Mouse (Mus musculus) lung, postnatal 0 days (tissue): ENCODE measurements at regions not wholly inside any gene's neighbourhood (a gene's known extent, or its start where the extent isn't known, plus 50 kb on each side); places are given as distances from the start of the nearest gene placed in this dataset.

Experiments used
- ATAC-seq: fragments of 200-750 bp; cut with Nextera tagmentation; 2 replicates; pipeline ENCODE4 v1.8.0; 2017; ENCODE audit warnings: moderate library complexity
- DNase-seq: peaks from one replicate; pipeline ENCODE4 v3.0.0-alpha.2; 2016; ENCODE audit warnings: low spot score
- H3K27ac ChIP-seq: fragments of 300-500 bp; sonication (generic); 2 replicates; pipeline ENCODE4 v1.5.1; 2014; ENCODE audit warnings: antibody characterized with exemption, mild to moderate bottlenecking, low read length, mixed read lengths
- H3K27me3 ChIP-seq: fragments of 300-500 bp; sonication (generic); replicated peaks from 2 replicates; pipeline ENCODE4 v1.6.1; 2014; ENCODE audit warnings: low read length, mixed read lengths; ENCODE audit not compliant: insufficient read depth
- H3K36me3 ChIP-seq: fragments of 300-500 bp; sonication (generic); 2 replicates; pipeline ENCODE4 v1.6.1; 2014; ENCODE audit warnings: low read length, mixed read lengths; ENCODE audit not compliant: insufficient read depth
- H3K4me1 ChIP-seq: fragments of 300-500 bp; sonication (generic); 2 replicates; pipeline ENCODE4 v1.6.1; 2014; ENCODE audit warnings: antibody characterized with exemption, low read depth, low read length, mixed read lengths; ENCODE audit not compliant: insufficient read depth
- H3K4me2 ChIP-seq: fragments of 300-500 bp; sonication (generic); replicated peaks from 2 replicates; pipeline ENCODE4 v1.6.1; 2014; ENCODE audit warnings: low read depth, mild to moderate bottlenecking, low read length, moderate library complexity, mixed read lengths
- H3K4me3 ChIP-seq: fragments of 300-500 bp; sonication (generic); 2 replicates; pipeline ENCODE4 v1.5.1; 2014; ENCODE audit warnings: low read depth, low read length
- H3K9ac ChIP-seq: fragments of 300-500 bp; sonication (generic); replicated peaks from 2 replicates; pipeline ENCODE4 v1.6.1; 2014; ENCODE audit warnings: low read depth, mild to moderate bottlenecking
- H3K9me3 ChIP-seq: fragments of 300-500 bp; sonication (generic); 2 replicates; pipeline ENCODE4 v1.6.1; 2016; ENCODE audit warnings: low read length, mixed read lengths
- CTCF ChIP-seq: IDR thresholded peaks from 2 replicates; pipeline ENCODE4 v1.5.1; 2016; ENCODE audit warnings: antibody characterized with exemption, mild to moderate bottlenecking
- EP300 ChIP-seq: IDR thresholded peaks from 2 replicates; pipeline ENCODE4 v1.6.1; 2016; ENCODE audit warnings: antibody characterized with exemption, mild to moderate bottlenecking, control low read depth
- WGBS: fragments of 180-500 bp; shearing (Covaris S2); extraction: QIAGEN DNeasy Blood & Tissue Kit; methylation state at CpG from one replicate; pipeline ENCODE4 v1.1.7; 2014; 5-methylcytosine and 5-hydroxymethylcytosine counted together

DNA sequence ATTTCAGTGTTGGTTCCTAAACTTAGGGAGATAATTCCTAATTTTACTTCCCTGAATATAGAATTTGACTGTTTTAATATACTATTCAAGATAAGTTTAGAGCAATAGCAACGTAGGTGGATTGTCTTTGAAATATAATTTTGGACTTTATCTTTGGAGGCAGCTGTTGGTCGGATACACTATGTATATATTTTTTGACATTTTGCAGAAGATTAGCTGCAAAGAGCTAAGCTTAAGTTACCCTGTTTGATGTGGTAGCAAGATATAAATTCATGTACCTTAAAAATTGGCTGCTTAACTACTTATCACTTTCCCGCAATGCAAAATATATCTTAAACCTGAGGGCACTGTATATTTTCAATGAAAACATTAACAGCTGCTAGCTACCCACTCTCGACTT lies 1375.3 kb downstream of the Hace1 start:
- no peak overlapping the region for H3K4me2 ChIP-seq
- H3K9me3 ChIP-seq, result no peaks in the 10 kb centered on the region
- TF ChIP-seq EP300, result no peak
- TF ChIP-seq CTCF, result no peak
- H3K9ac ChIP-seq, result no peak overlapping the region
- no peaks in the 10 kb centered on the region for H3K36me3 ChIP-seq
- ATAC-seq, result no peak
- no peaks in the 10 kb centered on the region for H3K27me3 ChIP-seq
- H3K27ac ChIP-seq, result no peak overlapping the region
- no peak overlapping the region for H3K4me3 ChIP-seq
- WGBS, result 64% methylated on average over 4 of the region's 4 CpGs
- no peaks in the 10 kb centered on the region for H3K4me1 ChIP-seq
- DNase-seq, result no peak

DNA sequence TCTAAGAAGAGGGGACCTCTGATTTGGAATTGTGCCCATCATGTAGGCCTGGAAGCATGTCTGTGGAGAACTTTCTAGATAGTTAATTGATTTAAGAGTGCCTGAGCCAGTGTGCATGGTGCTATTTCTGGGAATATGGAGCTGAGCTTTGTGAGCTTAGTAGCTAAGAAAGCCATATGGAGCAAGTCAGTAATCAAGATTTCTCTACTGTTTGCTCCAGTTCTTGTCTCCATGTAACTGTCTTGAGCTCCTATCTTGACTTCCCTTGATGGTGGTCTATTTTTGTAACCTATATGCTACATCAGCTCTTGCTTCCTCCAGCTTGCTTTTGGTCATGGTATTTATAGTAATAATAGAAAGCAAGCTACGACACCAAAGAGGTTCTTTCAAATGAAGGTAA lies 1377.1 kb downstream of the Hace1 start:
- WGBS, result 69% methylated on average over 1 of the region's 1 CpGs
- H3K4me2 ChIP-seq, result no peak overlapping the region
- H3K27ac ChIP-seq, result no peak overlapping the region
- H3K9ac ChIP-seq, result no peak overlapping the region
- H3K36me3 ChIP-seq, result no peaks in the 10 kb centered on the region
- no peak overlapping the region for H3K4me3 ChIP-seq
- H3K27me3 ChIP-seq, result no peaks in the 10 kb centered on the region
- ATAC-seq (no peak), DNase-seq (no peak)
- no peaks in the 10 kb centered on the region for H3K4me1 ChIP-seq
- no peaks in the 10 kb centered on the region for H3K9me3 ChIP-seq
- TF ChIP-seq EP300, result no peak
- TF ChIP-seq CTCF, result no peak

DNA sequence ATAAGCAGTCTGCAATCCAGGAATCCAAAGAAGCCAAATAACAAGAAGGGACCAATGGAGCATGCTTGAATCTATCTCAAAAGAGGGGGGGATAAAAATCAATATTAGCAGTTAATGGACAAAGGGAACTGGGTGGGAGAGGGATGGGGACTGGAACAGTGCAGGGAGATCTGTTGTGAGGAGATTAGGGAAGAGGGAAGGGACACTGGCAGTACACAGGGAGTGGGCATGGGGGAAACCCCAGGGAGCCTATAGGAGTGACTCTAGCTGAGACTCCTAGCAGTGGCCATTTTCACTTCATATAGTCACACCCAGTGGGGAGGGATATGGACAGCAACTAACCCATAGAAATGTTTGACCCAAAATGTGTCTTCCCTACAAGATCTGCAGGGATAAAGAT lies 1402.8 kb downstream of the Hace1 start:
- Histone ChIP-seq H3K36me3 (no peaks in the 10 kb centered on the region), H3K4me1 (no peaks in the 10 kb centered on the region), H3K9me3 (no peaks in the 10 kb centered on the region), H3K4me3 (no peak overlapping the region), H3K9ac (no peak overlapping the region), H3K27me3 (no peaks in the 10 kb centered on the region), H3K4me2 (no peak overlapping the region), H3K27ac (no peak overlapping the region)
- DNase-seq, result peak; percentile 1
- no peak for ATAC-seq
- no peak for TF ChIP-seq EP300
- no peak for TF ChIP-seq CTCF

DNA sequence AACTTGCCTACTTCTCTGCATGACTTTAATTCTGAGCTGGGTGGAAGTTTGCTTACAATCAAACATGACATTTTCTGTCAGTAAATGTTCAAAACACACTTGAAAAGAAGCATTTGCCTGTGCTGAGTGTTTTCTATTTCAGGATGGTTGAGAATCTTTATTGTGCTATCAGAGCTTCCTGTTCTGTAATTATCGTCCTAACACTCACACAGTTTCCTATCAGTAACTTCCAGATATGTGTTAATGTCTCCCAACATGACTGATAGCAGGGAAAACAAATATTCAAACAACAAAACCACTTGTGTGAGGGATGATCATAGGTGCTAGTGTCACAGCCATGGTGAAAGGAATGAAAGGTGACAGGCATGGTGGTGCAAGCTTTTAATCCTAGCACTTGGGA lies 1422.1 kb downstream of the Hace1 start:
- WGBS, result 61% methylated on average over 1 of the region's 1 CpGs
- no peak for TF ChIP-seq CTCF
- TF ChIP-seq EP300, result no peak
- Histone ChIP-seq H3K4me3 (no peak overlapping the region), H3K4me2 (no peak overlapping the region), H3K9ac (no peak overlapping the region), H3K4me1 (no peaks in the 10 kb centered on the region), H3K9me3 (no peaks in the 10 kb centered on the region), H3K27ac (no peak overlapping the region), H3K27me3 (no peaks in the 10 kb centered on the region), H3K36me3 (no peaks in the 10 kb centered on the region)
- ATAC-seq (no peak), DNase-seq (no peak)

GRCm38 (mm10) chr10:47028765-47029164 lies 1451.1 kb downstream of the Hace1 start:
- no peaks in the 10 kb centered on the region for H3K27me3 ChIP-seq
- TF ChIP-seq CTCF (no peak), EP300 (no peak)

DNA sequence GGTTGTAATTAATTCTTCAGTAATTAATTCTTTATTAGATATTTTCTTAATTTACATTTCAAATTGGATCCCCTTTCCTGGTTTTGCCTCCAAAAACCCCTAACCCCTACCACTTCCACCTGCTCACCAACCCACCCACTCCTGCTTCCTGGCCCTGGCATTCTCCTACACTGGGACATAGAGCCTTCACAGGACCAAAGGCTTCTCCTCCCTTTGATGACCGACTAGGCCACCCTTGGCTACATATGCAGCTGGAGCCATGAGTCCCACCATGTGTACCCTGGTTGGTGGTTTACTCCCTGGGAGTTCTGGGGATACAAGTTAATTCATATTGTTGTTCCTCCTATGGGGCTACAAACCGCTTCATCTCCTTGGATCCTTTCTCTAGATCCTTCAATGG lies 1477.0 kb downstream of the Hace1 start:
- Histone ChIP-seq H3K36me3 (no peaks in the 10 kb centered on the region), H3K4me3 (no peak overlapping the region), H3K9me3 (no peaks in the 10 kb centered on the region), H3K27ac (no peak overlapping the region), H3K4me1 (no peaks in the 10 kb centered on the region), H3K27me3 (no peaks in the 10 kb centered on the region), H3K9ac (no peak overlapping the region), H3K4me2 (no peak overlapping the region)
- ATAC-seq, result no peak
- TF ChIP-seq EP300 (no peak), CTCF (no peak)
- no peak for DNase-seq
- 59% methylated on average over 2 of the region's 2 CpGs for WGBS

More at GRCm38 (mm10) chr10:47028765-47029164, 1451.1 kb downstream of the Hace1 start:
- Histone ChIP-seq H3K4me3 (no peak overlapping the region), H3K36me3 (no peaks in the 10 kb centered on the region), H3K9me3 (no peaks in the 10 kb centered on the region), H3K9ac (no peak overlapping the region), H3K27ac (no peak overlapping the region), H3K4me2 (no peak overlapping the region), H3K4me1 (no peaks in the 10 kb centered on the region)
- DNase-seq (no peak), ATAC-seq (no peak)

DNA sequence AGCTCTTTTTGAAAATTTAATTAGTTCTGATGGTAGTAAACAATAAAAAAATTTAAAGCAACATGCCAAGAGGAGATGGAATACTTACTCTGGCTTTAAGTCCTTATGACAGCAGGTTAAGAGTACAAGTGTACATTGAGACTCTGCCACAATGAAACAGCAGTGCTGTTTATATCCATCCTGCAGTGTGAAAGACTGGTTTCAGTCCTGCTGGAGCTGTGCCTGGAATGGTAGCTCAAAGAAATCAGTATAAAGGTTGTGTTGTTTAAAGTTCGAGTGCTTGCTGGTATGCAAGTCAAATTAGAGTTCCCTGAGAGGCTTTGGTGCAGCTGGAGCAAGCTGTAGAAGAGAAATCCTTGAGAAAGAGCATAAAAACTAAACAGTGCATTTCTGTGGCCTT lies 1524.9 kb downstream of the Hace1 start:
- WGBS, result 13% methylated on average over 1 of the region's 1 CpGs
- ATAC-seq, result no peak
- H3K4me2 ChIP-seq, result no peak overlapping the region
- H3K4me1 ChIP-seq, result no peaks in the 10 kb centered on the region
- DNase-seq, result no peak
- no peaks in the 10 kb centered on the region for H3K27me3 ChIP-seq
- H3K36me3 ChIP-seq, result no peaks in the 10 kb centered on the region
- H3K27ac ChIP-seq, result no peak overlapping the region
- no peak overlapping the region for H3K9ac ChIP-seq
- TF ChIP-seq CTCF, result no peak
- no peak for TF ChIP-seq EP300
- no peak overlapping the region for H3K4me3 ChIP-seq
- H3K9me3 ChIP-seq, result no peaks in the 10 kb centered on the region
